Mouse (Mus musculus) kidney, postnatal 4 days (tissue): ENCODE results near the gene Socs2.

Source experiments
- DNase-seq, 2 experiments: peaks; one replicate each; pipeline ENCODE4 v3.0.0; 2021; ENCODE audit warnings: mixed read lengths in 2 of 2

Socs2 gene

DNA sequence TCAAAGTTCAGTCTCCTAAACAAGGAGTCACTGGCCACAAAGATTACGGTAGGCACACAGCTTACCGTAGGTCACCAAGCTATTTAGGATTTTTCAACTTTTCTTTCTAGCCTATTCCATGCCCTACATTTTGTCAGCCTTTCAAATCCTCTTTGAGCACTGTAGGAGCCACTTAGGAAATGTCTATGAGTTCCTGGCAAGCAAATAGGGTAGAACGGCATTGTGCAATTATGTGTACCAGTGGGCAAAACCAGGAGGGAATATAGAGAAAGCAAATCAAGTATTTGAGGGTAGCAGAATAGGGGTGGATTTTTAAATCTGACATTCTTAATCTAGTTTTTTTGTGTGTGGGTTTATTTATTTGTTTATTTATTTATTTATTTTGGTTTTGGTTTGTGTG lies 2.7 kb upstream of the Socs2 start:
- no peak for DNase-seq

DNA sequence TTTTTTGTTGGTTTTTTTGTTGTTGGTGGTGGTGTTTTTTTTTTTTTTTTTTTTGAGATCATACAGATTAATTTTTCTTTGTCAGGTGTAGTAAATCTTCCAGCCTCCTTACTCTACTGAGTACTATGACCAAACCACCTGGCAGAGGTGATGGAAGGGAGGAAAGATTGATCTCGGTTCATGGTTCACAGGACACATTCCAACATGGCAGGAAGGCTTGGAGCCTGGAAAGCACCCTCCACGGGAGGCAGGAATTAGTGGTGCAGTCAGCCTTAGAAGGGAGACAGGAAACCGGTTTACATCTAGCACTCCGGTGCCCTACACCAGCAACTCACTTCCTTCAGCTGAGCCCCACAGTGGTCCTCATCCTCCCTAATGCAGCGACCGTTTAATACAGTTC lies 1.7 kb upstream of the Socs2 start:
- DNase-seq, result peak; percentile 28 to 49

DNA sequence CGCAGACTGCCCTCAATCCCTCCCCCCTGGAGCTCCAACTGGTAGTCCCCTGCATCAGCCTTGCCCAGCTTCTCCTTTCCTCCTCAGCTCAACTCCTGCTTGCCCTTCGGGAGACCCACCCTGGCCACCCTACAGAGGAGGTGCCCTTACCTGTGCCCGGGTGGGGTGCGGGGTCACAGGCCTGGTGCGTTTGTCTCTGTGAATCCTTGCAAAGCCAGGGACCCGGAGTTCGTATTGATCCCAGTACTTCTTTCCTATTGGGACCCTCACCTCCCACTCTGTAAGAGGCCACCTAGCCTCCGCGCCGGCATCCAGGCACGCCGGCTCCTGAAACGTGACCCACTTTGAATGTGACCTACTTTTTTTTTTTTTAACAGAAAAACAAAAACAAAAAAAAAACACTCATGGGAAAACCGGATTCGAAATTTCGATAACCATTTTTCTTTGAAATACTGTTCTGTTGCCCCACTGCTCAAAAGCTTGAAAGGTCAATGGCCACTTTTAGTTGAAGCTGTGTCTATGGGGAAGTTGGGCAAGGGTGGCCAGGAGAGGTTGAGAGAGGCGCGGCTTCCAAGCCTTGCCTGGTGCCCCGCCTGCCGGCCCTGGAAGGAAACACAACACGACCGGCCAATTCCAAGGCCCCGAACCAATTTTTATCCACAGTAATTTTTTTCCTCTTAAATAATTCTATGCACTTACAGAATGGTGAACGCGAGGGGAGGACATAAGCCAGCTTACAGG lies 686 bp upstream of the Socs2 start:
- peak; percentile 87 to 91 for DNase-seq

DNA sequence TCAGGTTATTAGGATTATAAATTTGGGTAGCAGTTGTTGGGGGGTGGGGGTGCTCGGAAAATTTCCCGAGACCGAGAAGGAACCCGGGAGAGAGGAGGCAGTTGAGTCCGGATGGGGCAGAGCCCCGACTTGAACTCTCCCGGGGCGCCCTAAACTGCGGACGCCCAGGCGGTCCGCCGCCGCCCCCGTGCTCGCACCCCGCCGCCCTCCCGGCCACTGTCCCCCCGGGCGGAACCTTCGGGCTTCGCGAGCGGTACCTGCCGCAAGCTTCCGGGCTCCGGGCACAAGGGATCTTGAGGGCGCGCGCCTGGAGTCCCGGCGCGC lies 657 bp downstream of the Socs2 start:
- DNase-seq, result no peak

DNA sequence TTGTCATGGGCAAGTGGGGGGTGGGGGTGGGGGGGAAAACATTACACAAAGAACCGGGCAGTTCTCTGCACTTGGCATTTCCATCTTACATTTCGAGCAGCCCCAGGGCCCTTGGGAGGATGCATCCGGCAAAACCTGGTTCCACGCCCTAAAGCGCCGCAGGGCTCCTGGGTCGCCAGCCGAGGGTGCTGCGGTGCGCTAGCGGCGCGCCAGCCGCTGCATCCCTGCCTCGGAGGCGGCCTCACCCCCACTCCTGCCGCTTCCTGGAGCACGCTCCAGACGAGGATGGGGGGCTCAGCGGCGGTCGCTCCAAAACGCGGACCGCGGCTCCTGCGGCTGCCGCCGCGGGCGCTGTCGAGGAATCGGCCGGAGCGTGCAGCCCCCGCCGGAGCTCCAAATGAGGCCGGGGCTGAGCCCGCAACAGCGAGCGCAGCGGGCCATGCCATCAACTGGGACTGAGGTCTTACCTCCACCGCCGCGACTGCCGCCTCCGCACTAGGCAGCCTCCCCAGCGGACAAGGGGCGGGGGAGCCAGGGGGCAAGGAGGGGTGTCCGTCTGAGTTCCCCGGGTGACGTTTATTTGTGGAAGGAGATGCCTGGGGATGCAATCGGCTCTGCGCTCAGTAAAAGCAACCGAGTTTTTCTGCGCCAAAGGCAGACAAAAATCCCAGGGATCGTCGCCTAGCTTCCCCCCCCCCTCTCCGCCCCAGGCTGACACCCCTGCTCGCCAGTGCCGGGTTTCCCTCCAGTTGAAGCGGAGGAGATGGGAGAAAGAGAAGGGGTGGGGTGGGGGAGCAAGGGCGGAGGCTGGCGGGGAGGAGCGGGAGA lies 1.2 kb downstream of the Socs2 start:
- peak; percentile 68 to 82 for DNase-seq

DNA sequence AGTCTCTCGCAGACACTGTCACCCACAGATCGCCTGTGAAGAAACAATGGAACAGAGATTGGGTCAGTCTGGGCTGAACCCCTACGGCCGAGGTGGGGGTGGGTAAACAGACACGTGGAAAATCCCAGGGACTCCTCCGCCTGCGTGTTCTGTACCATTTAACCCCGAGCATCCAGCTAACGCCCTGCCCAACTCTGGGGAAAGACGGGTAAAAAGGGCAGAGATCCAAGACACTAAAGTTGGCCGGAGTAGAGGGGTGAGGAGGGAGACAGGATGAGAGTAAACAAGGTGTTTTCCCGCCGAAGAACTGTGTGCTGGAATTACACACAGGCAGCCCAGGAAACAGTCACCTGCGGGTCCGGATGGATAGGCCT lies 1.8 kb downstream of the Socs2 start:
- peak; percentile 42 to 58 for DNase-seq

DNA sequence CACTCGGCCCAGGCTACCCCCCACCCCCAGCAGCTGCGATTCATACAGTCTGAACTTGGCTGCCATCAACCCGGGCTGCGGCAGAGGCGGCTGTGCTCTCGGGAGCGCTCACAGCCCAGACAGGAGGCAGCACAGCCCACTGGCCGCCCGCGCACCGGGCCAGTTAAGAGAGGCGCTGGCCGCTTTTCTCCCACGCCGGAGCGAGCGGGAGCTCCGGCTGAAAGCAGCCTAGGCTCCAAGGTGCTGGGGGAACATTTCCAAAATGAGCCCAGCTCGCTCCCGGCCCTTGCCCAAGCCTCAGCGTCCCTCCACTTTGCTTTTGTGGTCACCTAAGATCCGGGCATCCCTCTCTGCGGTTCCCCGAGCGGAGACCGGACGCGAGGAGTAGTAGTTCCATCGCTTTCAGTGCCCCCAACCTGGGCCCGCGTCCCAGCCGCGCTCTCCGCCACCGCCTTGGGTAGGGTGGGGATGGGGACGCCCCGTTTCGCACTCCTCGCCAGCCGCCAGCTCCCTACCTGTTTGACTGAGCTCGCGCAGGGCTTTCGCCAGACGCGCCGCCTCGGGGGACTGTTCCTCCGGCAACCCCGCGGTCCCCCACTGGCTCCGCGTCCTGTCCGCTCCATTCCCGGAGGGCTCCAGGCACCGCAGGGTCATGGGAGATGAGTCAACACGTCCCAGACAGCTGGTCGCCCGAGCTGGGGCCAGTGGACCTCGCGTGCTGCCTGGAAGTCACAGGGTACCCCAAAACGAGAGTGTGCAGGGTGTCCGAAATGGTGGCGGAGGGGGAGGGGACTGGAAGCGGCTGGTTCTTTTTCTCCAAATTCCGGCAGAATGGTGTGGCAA lies 2.4 kb downstream of the Socs2 start:
- peak; percentile 71 to 85 for DNase-seq

DNA sequence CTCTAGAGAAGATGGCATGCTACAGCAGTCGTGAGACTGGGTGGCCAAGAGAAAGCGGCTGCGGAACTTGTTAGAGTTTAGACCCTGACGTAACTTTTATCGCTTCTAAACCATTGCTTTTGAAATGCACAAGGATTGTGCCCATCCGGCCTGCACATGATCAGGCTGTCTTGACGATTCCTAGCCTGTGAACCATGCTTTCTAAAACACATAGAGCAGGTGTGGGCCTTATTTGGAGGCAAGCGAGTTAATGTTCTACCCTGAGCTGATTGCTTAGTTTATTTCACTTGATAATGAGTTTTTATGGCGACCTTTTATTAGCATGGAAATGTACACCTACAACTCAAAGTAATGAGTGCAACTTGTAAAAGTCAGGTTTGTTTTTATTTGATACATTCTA lies 5.8 kb downstream of the Socs2 start:
- DNase-seq, result peak in 1 of 2 experiments; percentile 22

DNA sequence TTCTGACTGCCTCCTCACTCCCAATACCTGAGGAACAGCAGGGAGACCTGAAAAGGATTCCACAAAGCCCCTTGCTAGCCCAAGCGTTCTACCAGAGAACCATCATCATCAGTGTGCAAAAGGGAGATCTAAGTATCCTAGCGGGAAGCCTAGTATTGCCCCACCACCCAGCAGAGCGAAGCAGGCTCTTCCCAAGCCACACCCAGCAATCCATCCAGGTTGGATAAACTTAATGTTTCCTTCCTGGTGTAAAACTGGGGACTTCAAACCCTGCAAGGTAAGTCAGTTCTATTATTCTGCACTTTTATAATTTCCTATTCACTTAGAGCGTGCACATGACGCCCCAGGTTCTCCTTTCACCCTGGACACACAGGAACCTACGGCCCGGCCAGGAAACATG lies 6.3 kb downstream of the Socs2 start:
- no peak for DNase-seq

DNA sequence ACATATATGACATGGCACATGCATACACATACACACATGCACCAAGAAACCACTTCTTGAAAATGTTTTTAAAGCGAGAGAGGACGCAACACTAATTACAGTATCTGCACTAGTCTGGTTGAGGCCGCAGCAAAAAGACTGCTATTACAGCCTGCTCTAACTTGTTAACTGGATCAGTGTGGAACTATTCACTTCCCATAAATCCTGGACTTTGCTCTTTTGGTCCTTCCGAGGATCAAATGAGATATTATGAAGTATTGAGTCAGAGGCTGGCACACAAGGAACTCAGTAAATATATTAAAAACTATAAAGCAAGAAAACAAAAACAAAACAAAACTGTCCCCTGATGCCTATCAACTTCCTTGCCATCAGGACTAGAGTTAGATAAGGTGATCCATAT lies 6.8 kb downstream of the Socs2 start:
- no peak for DNase-seq

DNA sequence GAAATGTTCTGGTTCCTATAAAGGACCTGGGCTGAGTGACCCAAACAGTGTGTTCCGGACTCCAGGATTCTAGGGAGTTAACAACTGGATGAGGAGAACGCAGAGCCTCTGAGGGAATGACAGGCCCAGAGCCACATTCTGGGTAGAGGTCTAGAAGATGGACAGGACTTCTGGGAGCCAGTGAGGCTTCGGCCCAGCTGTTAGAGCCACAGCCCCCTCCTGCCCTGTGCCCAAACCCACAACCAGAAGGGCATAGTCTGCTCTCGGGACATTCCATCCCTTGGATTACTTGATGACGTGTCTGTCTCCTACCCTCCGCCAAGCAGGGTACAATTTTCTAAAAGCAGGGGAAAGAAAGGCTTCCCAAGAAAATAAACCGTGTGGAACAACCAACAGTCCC lies 7.8 kb downstream of the Socs2 start:
- no peak for DNase-seq

DNA sequence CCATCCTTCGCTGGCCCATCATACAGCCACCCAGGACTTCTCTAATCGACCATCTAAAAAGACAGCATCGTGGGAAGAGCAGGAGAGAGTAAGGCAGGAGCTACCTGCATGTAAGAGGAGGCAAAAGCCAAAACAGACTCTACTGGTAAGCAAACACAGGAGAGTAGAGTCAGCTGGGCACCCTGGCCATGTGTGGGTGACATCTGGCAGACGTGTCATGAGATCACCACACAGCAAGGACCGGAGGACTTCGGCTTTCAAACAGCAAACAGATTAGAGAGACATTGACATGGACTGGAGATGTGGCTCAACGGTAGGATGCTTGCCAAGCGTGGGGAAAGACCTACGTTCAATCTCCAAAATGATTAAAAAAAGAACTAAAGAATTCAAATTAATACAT lies 8.5 kb downstream of the Socs2 start:
- DNase-seq, result no peak

DNA sequence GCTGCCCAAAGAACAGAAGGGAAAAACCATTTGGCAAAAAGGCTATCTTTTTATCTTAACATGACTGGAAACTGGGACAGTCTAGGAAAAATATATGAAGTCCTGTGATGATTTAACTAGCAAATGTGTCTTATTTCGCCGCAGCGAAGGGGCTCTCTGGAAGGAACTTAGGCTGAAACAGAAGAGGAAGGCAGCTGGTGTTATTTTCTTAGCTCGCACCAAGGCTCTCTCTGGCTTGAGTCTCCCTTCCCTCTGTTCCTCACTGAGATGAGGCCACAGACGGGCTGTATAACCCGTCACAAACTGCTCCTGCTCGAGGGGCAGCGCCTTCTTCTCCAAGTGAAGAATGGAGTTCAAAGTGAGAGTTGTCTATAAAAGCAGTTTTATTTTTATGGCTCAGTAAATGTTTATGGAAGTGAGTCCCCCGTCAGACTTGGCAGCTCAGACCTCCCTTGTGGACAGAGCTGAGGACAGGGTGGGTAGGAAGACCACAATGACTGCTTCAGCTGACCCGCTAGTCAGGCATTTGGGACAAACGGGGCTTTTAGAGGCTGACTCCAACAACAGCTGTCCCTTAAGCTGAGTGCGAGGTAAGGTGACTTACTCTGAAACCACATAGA lies 9.3 kb downstream of the Socs2 start:
- peak in 1 of 2 experiments; percentile 14 for DNase-seq

DNA sequence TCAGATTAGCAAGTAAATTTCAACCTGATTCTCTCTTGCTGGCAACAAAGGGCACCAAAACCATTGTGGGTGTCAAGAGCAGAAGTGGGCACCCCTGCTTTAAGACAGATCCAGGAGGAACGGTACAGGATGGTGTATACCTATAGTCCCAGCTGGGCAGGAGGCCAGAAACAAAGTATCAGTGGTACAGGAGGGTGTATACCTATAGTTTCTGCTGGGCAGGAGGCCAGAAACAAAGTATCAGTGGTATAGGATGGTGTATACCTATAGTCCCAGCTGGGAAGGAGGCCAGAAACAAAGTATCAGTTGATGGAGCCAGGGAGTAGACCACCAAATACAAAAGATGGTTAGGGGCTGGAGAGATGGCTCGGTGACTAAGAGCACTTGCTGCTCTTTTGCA lies 12.2 kb downstream of the Socs2 start:
- no peak for DNase-seq

DNA sequence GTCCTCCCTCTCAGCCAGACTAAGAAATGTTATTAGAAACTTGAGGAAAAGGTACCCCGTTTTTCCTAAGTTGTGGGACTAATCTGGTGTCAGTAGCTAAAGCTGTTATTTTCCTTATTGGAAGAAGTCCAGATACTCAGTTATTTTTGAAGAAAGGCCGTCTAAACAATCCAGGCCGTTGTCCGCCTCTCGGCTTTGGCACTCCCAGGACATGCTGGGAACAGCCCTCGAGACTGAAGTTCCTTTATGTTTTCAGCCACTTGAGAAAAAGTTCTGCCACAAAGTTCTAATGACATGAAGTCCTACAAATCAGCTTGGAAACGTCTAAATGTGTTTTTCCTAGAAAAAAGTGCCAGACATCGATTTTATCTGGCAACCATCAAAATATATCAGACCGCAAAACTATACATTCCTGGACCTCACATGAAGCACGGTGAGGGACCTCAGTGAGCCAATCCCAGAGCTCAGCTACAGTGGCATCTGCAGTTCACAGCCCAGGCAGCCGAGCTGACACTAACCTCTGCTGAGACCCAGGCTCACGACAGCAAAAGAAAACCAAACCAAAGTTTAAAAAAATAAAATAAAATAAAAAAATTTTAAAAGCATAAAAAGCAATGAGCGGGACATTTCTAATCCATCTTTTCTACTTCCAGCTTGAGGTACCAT lies 17.2 kb downstream of the Socs2 start:
- peak in 1 of 2 experiments; percentile 28 for DNase-seq

DNA sequence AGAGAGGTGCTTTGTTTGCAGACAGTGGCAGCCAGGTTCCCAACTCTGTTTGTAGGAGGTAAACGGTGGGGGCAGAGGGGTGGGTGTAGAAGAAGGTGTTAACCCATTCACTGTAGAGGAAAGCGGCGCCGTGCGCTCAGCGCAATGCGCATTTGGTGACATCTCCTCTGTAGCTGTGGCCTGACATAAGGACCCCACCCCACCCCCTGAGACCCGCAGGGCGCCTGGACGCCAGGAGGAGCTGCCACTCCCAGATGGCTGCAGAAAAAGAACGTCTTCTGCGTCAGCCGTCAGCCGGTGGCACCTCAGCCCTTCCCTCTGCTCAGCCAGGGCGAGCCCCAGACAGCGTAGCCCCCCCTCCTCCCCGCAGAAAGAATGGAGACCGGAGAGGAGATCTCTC lies 18.5 kb downstream of the Socs2 start:
- DNase-seq, result peak; percentile 20 to 22

DNA sequence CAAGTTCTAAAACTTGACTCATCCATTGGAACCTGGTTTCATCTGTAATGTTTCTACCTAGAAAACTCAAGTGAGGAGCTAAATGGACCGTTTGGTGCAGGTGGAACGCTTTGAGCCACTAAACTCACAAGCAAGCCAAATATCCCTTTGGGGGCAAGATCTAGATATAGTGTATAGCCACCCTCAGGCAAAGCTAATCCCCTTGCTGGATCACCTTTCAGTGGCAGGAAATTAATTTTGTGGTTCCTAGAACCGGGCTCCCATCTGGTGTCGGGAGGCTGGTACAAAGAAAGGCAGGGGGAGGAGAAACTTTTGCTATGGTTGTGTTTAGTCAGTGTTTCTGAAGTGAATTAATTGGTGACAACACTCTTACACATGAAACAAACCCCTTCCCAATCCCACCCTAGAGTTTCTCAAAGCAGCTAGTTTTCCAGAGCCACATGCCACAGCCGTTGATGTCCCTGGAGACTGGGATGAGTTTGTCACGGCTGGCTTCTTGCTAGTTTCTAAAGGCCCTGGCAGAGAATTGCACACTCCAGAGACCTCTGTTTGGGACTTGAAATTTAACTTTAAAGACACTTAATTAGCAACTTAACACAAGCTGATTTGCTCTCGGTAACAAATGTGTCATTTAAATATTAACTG lies 19.7 kb downstream of the Socs2 start:
- DNase-seq, result peak in 1 of 2 experiments; percentile 22

DNA sequence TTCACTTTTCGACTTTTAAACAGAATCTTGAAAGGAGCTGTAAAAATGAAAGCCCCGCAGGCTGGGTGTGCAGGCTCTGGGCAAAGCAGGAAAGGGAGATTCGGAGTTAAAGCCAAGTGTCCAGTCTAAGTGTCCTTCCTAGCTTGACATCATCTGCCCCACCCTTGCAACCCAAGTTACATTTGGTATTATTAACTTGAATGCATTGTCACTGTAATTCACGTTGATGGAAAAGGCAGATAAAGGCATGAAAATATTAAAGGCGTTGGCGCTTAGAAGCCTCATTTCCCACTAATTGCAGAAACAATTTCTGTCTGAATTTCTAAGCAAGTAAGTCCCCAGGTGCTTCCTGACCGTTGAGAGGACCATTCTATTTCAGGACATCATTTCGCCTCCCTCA lies 20.6 kb downstream of the Socs2 start:
- no peak for DNase-seq

DNA sequence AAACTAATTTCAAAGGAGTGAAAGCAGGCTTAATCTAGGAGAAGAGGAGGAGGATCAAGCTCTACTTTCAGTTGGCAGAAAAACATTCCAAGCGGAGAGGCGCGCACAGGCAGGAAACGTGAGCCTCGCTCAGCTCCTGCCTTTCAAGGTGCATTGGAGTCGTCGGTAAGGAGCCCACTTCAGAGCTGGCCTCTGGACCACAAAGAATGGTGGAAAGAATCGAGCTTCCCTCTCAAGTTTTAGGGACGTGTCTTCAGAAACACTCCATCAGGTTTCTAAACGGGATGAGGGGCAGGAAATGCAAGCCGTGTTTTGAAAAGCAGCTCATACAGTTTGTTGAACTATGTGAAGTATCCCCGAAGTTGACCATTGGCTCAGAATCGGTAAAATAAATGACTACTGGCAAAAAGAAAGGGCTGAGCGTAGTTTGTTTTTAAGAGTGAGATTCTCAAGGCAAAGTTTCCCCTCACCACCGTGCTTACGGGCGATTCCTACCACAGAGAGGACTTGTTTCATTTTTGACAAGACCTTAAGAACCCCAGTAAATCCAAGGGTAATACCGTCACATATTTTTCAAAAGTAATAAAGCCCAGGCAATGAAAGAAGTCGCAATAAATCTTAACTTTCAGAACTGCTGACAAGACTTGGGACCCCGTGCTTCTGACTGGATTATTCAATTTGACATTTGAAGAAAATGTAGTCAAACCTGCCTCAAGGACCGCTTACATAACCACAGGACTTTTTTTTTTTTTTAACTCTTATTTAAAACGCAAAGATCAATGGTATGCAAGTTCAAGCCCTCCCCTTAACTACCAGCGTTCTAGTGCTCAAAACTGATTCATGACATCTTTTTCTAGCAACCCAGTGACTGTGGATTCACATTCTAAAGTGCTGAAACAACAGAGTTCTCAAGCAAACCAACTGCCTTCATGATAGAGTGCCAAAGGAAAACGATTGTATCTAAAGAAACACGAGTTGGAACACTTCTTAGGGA lies 21.9 kb downstream of the Socs2 start:
- DNase-seq, result peak; percentile 27 to 39

DNA sequence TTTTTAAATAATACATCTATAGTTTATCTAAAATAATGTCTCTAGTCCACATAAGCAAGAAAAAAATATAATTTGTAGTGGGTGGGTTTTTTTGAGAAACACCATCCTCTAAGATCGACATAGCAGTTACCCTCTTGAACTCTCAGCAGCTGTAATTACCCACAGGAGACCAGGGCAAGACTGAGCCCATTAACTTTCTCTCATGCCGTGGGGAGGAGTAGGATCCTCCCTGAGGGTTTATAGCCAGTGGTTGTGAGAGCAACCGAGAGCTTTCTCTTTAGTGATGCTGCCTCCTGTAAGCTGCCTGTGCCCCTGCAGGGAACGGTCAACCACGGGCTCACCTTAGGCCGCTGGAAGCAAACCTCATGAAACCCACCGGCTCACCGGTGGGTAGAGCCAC lies 24.9 kb downstream of the Socs2 start:
- no peak for DNase-seq

DNA sequence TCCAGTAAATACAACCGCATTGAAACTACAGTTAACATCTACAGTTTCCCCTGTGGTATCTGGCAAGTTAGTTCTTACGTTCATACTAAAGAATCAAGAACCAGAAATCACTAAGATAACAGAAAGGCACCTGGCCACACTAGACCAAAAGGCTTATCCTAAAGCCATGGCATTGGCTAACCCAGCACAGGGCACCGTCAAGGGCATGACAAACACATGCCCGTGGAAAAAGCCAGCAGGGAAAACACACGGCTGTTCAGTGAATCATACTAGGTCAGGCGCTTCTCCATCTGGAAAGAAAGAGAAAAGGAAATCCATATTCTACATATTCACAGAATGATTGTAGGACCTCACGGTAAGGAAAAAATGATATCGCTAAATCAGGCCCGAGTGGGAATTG lies 26.1 kb downstream of the Socs2 start:
- no peak for DNase-seq
